Mouse (Mus musculus): Measurements from ENCODE around the gene Ddx58.

Ddx58 gene

GRCm38 (mm10) chr4:40239409-40240271 is at the start of gene Ddx58:
TSS of gene Ddx58 (minus strand) at chr4:40239828.
- peak; percentile 30 to 53 for DNase-seq

GRCm38 (mm10) chr4:40289046-40289445 is 49.4 kb upstream of the Ddx58 start:
- DNase-seq = no peak

- no peak for DNase-seq
These were observed 47.8 kb upstream of the Ddx58 start for GRCm38 (mm10) chr4:40287415-40287814.

- DNase-seq = peak; percentile 20 to 73
These were observed 46.0 kb upstream of the Ddx58 start for GRCm38 (mm10) chr4:40285582-40285981.

GRCm38 (mm10) chr4:40279276-40279900 is 39.8 kb upstream of the Ddx58 start, which contains the start of gene Ndufb6:
TSS of gene Ndufb6 (minus strand) at chr4:40279421.
- DNase-seq = peak; percentile 89 to 91

- DNase-seq = no peak
These were observed 39.2 kb upstream of the Ddx58 start for GRCm38 (mm10) chr4:40278880-40279275.

GRCm38 (mm10) chr4:40269430-40270032 is 29.9 kb upstream of the Ddx58 start, which contains the start of the genes Smim27 and Topors:
TSS of gene Smim27 (plus strand) at chr4:40269579.
TSS of gene Topors (minus strand) at chr4:40269850.
- peak; percentile 88 to 89 for DNase-seq

- no peak for DNase-seq
These were observed 29.2 kb upstream of the Ddx58 start for GRCm38 (mm10) chr4:40268835-40269234.

- peak; percentile 84 to 88 for DNase-seq
These were observed 28.7 kb upstream of the Ddx58 start for GRCm38 (mm10) chr4:40268204-40268813.

GRCm38 (mm10) chr4:40267681-40268080 is 28.1 kb upstream of the Ddx58 start:
- no peak for DNase-seq

GRCm38 (mm10) chr4:40264321-40264720 is 24.7 kb upstream of the Ddx58 start:
- DNase-seq = no peak

GRCm38 (mm10) chr4:40254385-40255103 is 14.9 kb upstream of the Ddx58 start:
- DNase-seq = no peak

- DNase-seq = no peak
These were observed 14.1 kb upstream of the Ddx58 start for GRCm38 (mm10) chr4:40253766-40254165.

- no peak for DNase-seq
These were observed 11.4 kb upstream of the Ddx58 start for GRCm38 (mm10) chr4:40250984-40251383.

GRCm38 (mm10) chr4:40244035-40244434 is 4.4 kb upstream of the Ddx58 start:
- DNase-seq = peak; percentile 18 to 35

GRCm38 (mm10) chr4:40243006-40243405 is 3.4 kb upstream of the Ddx58 start:
- DNase-seq = no peak

GRCm38 (mm10) chr4:40241928-40242327 is 2.3 kb upstream of the Ddx58 start:
- no peak for DNase-seq

GRCm38 (mm10) chr4:40240272-40240744 is 680 bp upstream of the Ddx58 start:
- peak in 1 of 2 experiments; percentile 13 for DNase-seq

- peak; percentile 29 to 57 for DNase-seq
These were observed 882 bp downstream of the Ddx58 start for GRCm38 (mm10) chr4:40238483-40239408.

GRCm38 (mm10) chr4:40236829-40237228 is 2.8 kb downstream of the Ddx58 start:
- no peak for DNase-seq

GRCm38 (mm10) chr4:40234256-40234655 is 5.4 kb downstream of the Ddx58 start:
- DNase-seq = no peak

All from spleen, adult 18-20 months (tissue).